Mouse (Mus musculus): Measurements from ENCODE around the gene Jade2. TPM values are rescaled to one million over a fixed set of nuclear protein-coding genes. Genes with fewer than 3 reads are reported as not detected.

The Jade2 gene
- polyA plus RNA-seq, 1 experiment from 2014 or later: 2.2 TPM

GRCm38 (mm10) chr11:51855818-51856615 is 1.4 kb downstream of the Jade2 start:
- no peaks in the 10 kb centered on the region for H3K9me3 ChIP-seq
- peak overlapping the region; percentile 81 for H3K4me3 ChIP-seq
- ATAC-seq (ENCODE audit: low FRiP score, low read depth): peak; percentile 48; the same call in 1 of the 2 replicates
- H3K9ac ChIP-seq: peak overlapping the region; percentile 85
- H3K36me3 ChIP-seq: no peaks in the 10 kb centered on the region
- peak overlapping the region; percentile 95 for H3K4me2 ChIP-seq (replicated peaks)
- peaks cover 47% of the 10 kb centered on the region for H3K4me1 ChIP-seq
- H3K27me3 ChIP-seq: peaks cover 26% of the 10 kb centered on the region
- peak overlapping the region; percentile 94 for H3K27ac ChIP-seq
- WGBS: under 1% methylated on average over 46 of the region's 47 CpGs

- Histone ChIP-seq H3K36me3 (no peaks in the 10 kb centered on the region), H3K9me3 (no peaks in the 10 kb centered on the region), H3K4me1 (peaks cover 51% of the 10 kb centered on the region), H3K27ac (peak overlapping the region; percentile 94), H3K27me3 (peaks cover 19% of the 10 kb centered on the region), H3K9ac (peak overlapping the region; percentile 85), H3K4me3 (peak overlapping the region; percentile 81), H3K4me2 (replicated peaks) (peak overlapping the region; percentile 95)
- peak; percentile 81 for ATAC-seq (ENCODE audit: low FRiP score, low read depth)
- 2% methylated on average over 40 of the region's 42 CpGs for WGBS
These were observed 2.3 kb downstream of the Jade2 start for GRCm38 (mm10) chr11:51854981-51855817.

GRCm38 (mm10) chr11:51852595-51852994 is 4.9 kb downstream of the Jade2 start:
- Histone ChIP-seq H3K27me3 (no peaks in the 10 kb centered on the region), H3K36me3 (peaks cover 7% of the 10 kb centered on the region), H3K4me2 (replicated peaks) (0 out of 2 replicates have a peak overlapping the region, but pooled peaks have one; percentile 5), H3K9me3 (no peaks in the 10 kb centered on the region), H3K27ac (peak overlapping the region; percentile 29), H3K4me1 (peaks cover 44% of the 10 kb centered on the region), H3K9ac (no peak overlapping the region), H3K4me3 (no peak overlapping the region)
- no peak for ATAC-seq (ENCODE audit: low FRiP score, low read depth)
- 31% methylated on average over 5 of the region's 5 CpGs for WGBS

- Histone ChIP-seq H3K9me3 (no peaks in the 10 kb centered on the region), H3K4me3 (no peak overlapping the region), H3K27me3 (no peaks in the 10 kb centered on the region), H3K36me3 (peaks cover 8% of the 10 kb centered on the region), H3K4me2 (replicated peaks) (0 out of 2 replicates have a peak overlapping the region, but pooled peaks have one; percentile 9), H3K27ac (peak overlapping the region; percentile 58), H3K9ac (no peak overlapping the region), H3K4me1 (peaks cover 44% of the 10 kb centered on the region)
- 66% methylated on average over 7 of the region's 7 CpGs for WGBS
- no peak; the same call in 1 of the 2 replicates for ATAC-seq (ENCODE audit: low FRiP score, low read depth)
These were observed 5.3 kb downstream of the Jade2 start for GRCm38 (mm10) chr11:51852091-51852521.

- Histone ChIP-seq H3K27ac (no peak overlapping the region; the same call in 1 of the 2 replicates), H3K9ac (no peak overlapping the region), H3K4me3 (no peak overlapping the region), H3K36me3 (peaks cover 18% of the 10 kb centered on the region), H3K4me2 (replicated peaks) (no peak overlapping the region), H3K9me3 (no peaks in the 10 kb centered on the region), H3K27me3 (no peaks in the 10 kb centered on the region), H3K4me1 (peaks cover 44% of the 10 kb centered on the region)
- ATAC-seq (ENCODE audit: low FRiP score, low read depth): no peak
- WGBS: 84% methylated on average over 10 of the region's 11 CpGs
These were observed 6.6 kb downstream of the Jade2 start for GRCm38 (mm10) chr11:51850741-51851330.

- Histone ChIP-seq H3K27ac (no peak overlapping the region), H3K4me1 (peaks cover 39% of the 10 kb centered on the region), H3K4me3 (no peak overlapping the region), H3K9ac (no peak overlapping the region), H3K36me3 (peaks cover 21% of the 10 kb centered on the region), H3K4me2 (replicated peaks) (no peak overlapping the region), H3K27me3 (no peaks in the 10 kb centered on the region), H3K9me3 (no peaks in the 10 kb centered on the region)
- 82% methylated on average over 3 of the region's 3 CpGs for WGBS
- no peak for ATAC-seq (ENCODE audit: low FRiP score, low read depth)
These were observed 9.1 kb downstream of the Jade2 start for GRCm38 (mm10) chr11:51848324-51848723.

GRCm38 (mm10) chr11:51847902-51848301 is 9.6 kb downstream of the Jade2 start:
- H3K4me1 ChIP-seq: peaks cover 35% of the 10 kb centered on the region
- no peaks in the 10 kb centered on the region for H3K9me3 ChIP-seq
- H3K9ac ChIP-seq: no peak overlapping the region
- no peak for ATAC-seq (ENCODE audit: low FRiP score, low read depth)
- H3K27ac ChIP-seq: no peak overlapping the region
- 71% methylated on average over 1 of the region's 1 CpGs for WGBS
- no peak overlapping the region for H3K4me3 ChIP-seq
- peaks cover 24% of the 10 kb centered on the region for H3K36me3 ChIP-seq
- H3K4me2 ChIP-seq (replicated peaks): no peak overlapping the region
- no peaks in the 10 kb centered on the region for H3K27me3 ChIP-seq

GRCm38 (mm10) chr11:51845981-51846883 is 11.2 kb downstream of the Jade2 start:
- no peak overlapping the region for H3K4me3 ChIP-seq
- H3K27me3 ChIP-seq: no peaks in the 10 kb centered on the region
- WGBS: 87% methylated on average over 16 of the region's 16 CpGs
- H3K36me3 ChIP-seq: peaks cover 30% of the 10 kb centered on the region
- no peak overlapping the region for H3K4me2 ChIP-seq (replicated peaks)
- no peaks in the 10 kb centered on the region for H3K9me3 ChIP-seq
- ATAC-seq (ENCODE audit: low FRiP score, low read depth): no peak
- H3K9ac ChIP-seq: no peak overlapping the region
- H3K4me1 ChIP-seq: peaks cover 26% of the 10 kb centered on the region
- H3K27ac ChIP-seq: no peak overlapping the region

- Histone ChIP-seq H3K36me3 (peaks cover 30% of the 10 kb centered on the region), H3K4me1 (peaks cover 26% of the 10 kb centered on the region), H3K27me3 (no peaks in the 10 kb centered on the region), H3K9ac (no peak overlapping the region), H3K4me3 (no peak overlapping the region), H3K9me3 (no peaks in the 10 kb centered on the region), H3K4me2 (replicated peaks) (no peak overlapping the region), H3K27ac (no peak overlapping the region)
- WGBS: 73% methylated on average over 10 of the region's 10 CpGs
- no peak for ATAC-seq (ENCODE audit: low FRiP score, low read depth)
These were observed 12.8 kb downstream of the Jade2 start for GRCm38 (mm10) chr11:51844529-51845098.

GRCm38 (mm10) chr11:51843898-51844297 is 13.6 kb downstream of the Jade2 start:
- H3K27ac ChIP-seq: no peak overlapping the region
- H3K27me3 ChIP-seq: no peaks in the 10 kb centered on the region
- no peak overlapping the region for H3K4me2 ChIP-seq (replicated peaks)
- peaks cover 26% of the 10 kb centered on the region for H3K4me1 ChIP-seq
- H3K9me3 ChIP-seq: no peaks in the 10 kb centered on the region
- no peak overlapping the region for H3K9ac ChIP-seq
- no peak for ATAC-seq (ENCODE audit: low FRiP score, low read depth)
- no peak overlapping the region for H3K4me3 ChIP-seq
- H3K36me3 ChIP-seq: peaks cover 30% of the 10 kb centered on the region

GRCm38 (mm10) chr11:51843168-51843567 is 14.3 kb downstream of the Jade2 start:
- Histone ChIP-seq H3K36me3 (peaks cover 32% of the 10 kb centered on the region), H3K9ac (no peak overlapping the region), H3K9me3 (no peaks in the 10 kb centered on the region), H3K4me1 (peaks cover 26% of the 10 kb centered on the region), H3K4me2 (replicated peaks) (no peak overlapping the region), H3K4me3 (no peak overlapping the region), H3K27me3 (no peaks in the 10 kb centered on the region), H3K27ac (no peak overlapping the region)
- 77% methylated on average over 4 of the region's 4 CpGs for WGBS
- ATAC-seq (ENCODE audit: low FRiP score, low read depth): no peak
